Mouse (Mus musculus) layer of hippocampus, postnatal 14 days (tissue): ENCODE measurements around the gene Kif26a. TPM values are rescaled to one million over a fixed set of nuclear protein-coding genes. Genes with fewer than 3 reads are reported as not detected.

Experiments used
- DNase-seq, 2 experiments: peaks; one replicate each; pipeline ENCODE4 v3.0.0; 2021 to 2022; ENCODE audit warnings: low spot score in 2 of 2, mixed read lengths in 1 of 2
- microRNA-seq, 2 experiments: library from miRNA; unstranded; fragments of <30 nt; microRNA quantifications; one replicate each; pipeline ENCODE4 v1.2.0; 2021
- total RNA-seq, 2 experiments: library from RNA; stranded (reverse); gene quantifications; 2 replicates each; pipeline ENCODE4 v1.2.3; 2021

The Kif26a gene
- total RNA-seq, 2 experiments from 2014 or later = 7.0 to 8.9 TPM

DNA sequence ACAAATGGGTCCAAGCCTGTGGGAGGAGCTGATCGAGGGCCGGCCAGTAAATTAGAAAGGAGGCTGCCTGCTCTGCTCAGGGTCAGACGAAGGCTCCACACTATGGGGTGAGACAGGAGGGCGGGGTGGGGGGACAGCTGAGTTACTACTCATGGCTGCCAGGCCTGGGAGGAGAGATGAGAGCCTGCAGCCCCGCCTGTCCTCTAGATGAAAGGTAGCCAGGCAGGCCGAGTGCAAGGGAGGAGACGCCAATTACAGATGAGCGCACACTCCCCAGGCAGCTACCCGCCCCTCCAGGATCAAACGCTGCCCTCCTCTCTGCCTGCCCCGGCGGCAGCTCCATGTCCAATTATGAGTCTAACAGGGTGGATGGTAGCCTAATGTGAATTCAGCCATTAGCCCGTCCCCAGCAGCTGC is 68.4 kb downstream of the Kif26a start:
- no peak for DNase-seq

DNA sequence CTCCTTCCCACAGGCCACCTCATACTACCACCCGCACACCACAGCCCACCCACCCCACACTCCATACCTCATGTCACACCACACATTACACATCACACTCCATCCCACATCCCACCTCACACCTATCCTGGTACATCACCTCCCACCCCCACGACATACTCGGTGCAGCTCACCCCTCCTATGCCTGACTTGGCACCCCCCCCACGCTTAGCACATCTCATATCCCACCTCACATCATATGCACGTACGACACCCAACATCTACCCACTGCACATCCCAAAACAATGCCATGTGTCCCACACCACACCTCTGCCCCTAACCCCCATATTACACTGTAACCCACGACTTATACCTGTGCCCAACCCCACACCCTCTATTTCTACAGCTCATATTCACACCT is 69.5 kb downstream of the Kif26a start:
- DNase-seq = no peak

DNA sequence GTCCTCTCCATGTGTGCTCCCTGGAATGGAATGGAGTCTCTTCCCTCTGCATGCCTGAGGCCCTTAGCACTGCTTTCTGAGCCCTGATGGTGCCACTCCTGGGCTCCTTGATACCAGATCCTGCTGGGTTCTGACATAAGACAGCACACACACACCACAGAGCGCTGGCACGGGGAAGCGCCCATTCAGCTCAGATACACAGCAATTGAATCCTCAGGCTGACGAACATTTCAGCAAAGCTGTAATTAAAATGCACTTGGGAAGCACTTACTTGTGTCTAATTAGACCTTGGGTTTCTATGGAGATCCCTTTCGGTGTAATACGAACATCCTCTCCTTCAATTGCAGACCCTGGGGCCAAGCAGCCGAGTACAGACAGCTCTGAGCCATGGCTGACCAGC is 71.0 kb downstream of the Kif26a start:
- DNase-seq = peak; percentile 15 to 18

DNA sequence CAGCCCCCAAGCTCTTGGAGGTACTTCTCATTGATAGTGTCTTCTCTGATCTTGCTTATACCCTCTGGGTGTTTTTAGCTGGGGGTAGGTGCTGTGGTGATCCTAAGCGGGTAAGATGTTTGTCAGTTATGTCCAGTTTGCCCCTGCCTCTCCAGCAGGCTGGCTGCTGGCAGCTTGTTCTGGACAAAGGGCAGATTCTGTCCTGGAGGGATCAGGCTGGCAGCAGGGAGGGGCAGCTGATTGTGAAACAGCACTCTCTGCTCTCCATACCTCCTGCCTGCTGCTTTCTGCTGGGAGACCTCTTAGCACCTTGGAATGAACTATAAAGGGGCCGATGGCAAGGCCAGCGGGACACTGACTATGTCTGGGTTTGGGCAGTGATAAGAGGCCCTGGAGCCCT is 71.7 kb downstream of the Kif26a start:
- no peak for DNase-seq

DNA sequence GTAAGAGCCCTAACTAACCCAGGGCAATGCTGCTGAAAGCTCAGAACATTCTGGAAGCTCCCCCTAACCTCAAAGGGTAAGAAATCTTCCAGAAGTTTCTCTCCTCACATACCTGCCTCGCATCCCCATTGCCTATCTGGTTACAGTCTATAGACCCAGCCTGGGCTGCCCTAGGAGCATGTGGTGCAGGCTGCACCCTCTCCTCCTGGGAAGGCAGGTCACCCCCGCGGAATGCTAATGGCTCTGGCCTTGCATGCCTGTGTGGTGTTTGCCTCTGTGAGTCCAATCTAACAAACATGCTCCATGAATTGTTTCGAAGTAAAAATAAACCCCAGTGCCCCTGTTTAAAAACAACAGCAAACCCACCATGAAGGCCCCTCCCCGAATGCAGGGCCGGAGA is 75.3 kb downstream of the Kif26a start:
- DNase-seq = no peak

DNA sequence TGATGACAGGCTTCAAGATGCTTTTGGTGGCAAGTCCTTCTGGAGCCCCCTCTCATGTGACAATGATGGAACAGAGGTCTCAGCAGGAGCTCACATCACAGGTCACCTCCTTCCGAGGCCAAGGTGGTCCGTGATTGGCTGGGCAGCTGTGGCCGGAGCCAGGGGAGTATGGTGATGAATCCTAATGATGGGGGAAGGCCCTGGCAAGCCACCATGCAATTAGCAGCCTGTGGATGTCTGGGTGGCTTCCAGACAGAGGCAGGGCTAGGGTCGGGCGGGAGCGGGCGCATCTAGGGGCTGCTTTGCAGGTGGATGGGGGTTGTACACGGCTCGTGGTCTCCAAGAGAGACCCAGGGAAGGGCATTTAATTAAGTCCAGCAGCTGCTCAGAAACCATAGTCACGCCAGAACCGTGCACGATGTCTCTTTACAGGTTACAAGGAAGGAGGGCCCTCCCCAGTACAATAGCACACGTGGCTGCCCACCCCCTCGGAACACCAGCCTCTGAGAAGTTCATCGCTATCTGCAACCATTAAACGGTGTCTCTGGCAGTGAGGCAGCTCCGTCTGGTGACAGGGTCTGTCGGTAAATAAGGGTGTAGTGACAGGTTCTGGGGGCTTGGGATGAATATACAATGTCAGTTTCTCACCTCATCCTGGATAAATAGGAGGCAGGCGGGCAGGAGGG is 75.9 kb downstream of the Kif26a start:
- peak; percentile 33 to 37 for DNase-seq

DNA sequence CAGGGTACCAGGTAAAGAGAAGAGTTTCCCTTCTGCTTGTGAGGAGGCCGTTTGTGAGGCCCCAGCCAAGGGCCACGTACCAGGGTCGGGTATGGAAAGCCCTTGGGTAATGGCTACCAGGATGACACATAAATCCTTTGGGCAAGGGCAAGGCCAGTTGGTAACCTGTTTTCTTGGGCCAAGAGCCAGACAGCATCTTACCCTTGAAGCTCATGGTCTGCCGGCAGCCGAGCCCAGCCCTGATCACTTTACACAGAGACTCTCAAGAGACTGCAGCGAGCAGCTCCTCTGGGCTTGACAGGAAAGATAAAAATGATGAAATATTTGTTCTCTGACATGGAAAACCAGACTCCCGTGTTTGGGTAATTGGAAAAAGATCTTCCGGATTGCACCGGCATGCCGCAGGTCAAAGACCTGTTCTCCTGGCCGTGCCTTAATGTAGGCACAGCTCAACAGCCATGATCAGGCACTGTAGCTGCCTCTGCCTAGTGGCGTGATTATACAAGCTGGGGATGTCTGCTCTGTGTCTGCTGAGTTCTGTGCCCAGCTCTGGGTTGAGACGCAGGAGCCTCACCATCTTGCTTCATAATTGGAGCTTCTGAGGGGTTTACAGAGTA is 77.8 kb downstream of the Kif26a start:
- no peak for DNase-seq

DNA sequence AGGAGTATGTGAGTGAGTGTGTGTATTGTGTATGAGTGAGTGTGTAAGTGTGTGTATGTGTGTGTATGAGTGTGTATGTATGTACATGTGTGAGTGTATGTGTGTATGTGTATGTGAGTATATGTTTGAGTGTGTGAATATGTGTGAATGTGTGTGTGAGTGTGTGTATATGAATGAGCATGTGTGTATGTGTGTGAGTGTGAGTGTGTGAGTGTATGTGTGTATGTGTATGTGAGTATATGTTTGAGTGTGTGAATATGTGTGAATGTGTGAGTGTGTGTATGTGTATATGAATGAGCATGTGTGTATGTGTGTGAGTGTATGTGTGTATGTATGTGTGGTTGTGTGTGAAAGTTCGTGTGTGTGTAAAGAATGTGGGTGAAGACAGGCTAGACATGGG is 80.2 kb downstream of the Kif26a start:
- DNase-seq = no peak

DNA sequence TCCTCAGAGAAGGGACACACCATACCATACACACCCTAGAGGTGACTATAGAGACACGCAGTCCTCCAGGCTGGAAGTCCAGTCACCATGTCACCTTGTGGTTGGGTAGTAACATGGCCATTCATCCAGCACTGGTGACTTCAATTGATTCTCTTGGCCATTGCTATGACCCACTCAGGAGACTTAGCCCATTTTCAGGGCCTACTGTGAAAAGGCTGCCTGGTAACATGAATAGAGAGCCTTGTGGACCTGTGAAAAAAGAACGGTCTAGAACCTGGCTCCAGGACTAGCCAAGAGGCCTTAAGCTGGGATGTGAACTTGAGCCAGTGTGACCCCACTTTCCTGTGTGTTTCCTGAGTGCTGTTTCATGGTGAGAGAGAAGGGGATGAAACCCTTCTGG is 80.6 kb downstream of the Kif26a start:
- DNase-seq = no peak

DNA sequence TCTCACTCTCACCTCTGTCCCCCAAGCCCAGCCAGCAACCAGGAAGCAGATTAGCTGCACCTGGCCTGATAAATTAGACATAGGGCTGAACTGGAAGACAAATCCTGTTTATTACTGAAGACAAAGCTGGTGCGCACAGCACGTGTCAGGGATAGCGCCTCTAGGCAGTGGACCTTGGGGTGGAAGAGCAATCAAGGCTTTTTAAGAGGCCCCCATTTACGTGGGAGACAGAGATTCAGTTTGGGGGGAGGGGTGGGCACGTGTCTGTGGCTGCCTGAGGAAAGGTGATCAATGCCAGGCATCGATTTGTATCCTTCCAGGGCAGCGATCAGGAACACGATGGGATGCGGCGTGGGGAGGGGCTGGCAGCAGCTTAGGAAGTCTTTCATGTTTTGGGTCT is 83.1 kb downstream of the Kif26a start:
- no peak for DNase-seq

DNA sequence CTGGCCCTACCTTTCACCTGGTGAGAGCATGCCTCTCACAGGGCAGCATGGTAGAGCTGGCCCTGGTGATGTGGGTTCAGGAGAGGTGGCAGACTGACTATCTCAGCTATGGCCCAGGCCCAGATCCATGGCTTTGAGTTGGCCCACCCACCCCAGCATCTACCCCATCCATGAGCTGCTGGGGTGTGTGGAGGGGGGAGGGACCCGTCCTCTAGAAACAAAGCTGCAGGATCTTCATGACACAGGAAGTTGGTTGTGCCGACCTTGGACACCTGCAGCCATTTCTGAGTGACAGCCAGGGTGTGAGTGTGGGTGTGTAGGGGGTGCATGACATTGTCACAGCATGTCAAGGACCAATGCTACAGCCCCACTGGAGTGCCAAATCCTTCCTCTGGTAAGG is 84.2 kb downstream of the Kif26a start:
- DNase-seq = no peak

Small RNA genes lying within 50 kb of the gene (microRNA-seq; reads per million reads assigned to microRNA genes)
- gene Mir203 (65.1 to 69.5 reads per million in 2 experiments), gene Mir3073a (0 reads per million in 2 experiments), gene Mir3073b (0 reads per million in 2 experiments)

Other genes with a start within 250 kb of the Kif26a start
- gene Ppp1r13b, start 238.1 kb upstream of the Kif26a start, total RNA-seq = 10 to 100 TPM; 79.3 to 83.0 TPM
- gene Atp5mpl, start 179.2 kb upstream of the Kif26a start, total RNA-seq = 100 to 1,000 TPM; 434 to 440 TPM
- under 1 TPM; 0.12 to 0.16 TPM for gene Tdrd9, start 174.6 kb upstream of the Kif26a start, total RNA-seq
- gene Rd3l, start 164.9 kb upstream of the Kif26a start, total RNA-seq = under 1 TPM in 1 of 2 experiments, not detected in 1; 0.38 TPM
- 1 to 10 TPM; 4.2 to 4.7 TPM for gene Aspg, start 39.5 kb upstream of the Kif26a start, total RNA-seq